ENCODE assay signal across 14 mouse cellular contexts in the genomic region with DNA sequence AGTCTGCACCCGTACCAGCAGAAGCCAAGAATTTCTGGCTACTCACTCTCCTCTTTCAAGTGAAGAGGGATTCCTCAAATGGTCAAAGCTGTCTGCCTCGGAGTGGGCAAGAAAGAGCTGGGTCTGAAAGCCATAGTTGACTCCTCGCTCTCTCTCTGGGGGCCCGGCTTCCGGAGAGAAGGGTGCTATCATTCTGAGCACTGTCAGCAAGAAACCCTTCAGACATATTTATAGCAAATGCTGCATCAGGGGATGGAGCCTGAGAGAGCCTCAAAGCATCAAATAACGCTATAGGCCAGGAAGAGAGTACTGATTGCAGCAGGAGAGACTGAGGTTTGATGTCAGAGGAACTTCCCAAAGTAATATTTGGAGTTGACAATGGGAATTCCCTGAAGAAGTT. TPM values are rescaled to one million over a fixed set of nuclear protein-coding genes. Genes with fewer than 3 reads are reported as not detected.
A peak's percentile ranks its signal among the peaks of the same experiment; 100 is the strongest.
DNase-seq lines count a peak whose midpoint lies in the region; ATAC-seq and TF ChIP-seq lines count a peak whose summit lies in the region.
"Had no signal": no experiment of that assay in that cellular context is flagged by ENCODE, and none has a peak within 500 bp of the region (broad histone marks: within the 10 kb centered on the region; RNA-seq: fewer than 3 reads in every experiment).

No protein-coding gene starts in this region.

- peaks cover 11% of the 10 kb centered on the region; the same call in 1 of the 2 replicates for H3K27me3 ChIP-seq in forebrain, embryonic 15.5 days
- peaks cover 45% of the 10 kb centered on the region for H3K27me3 ChIP-seq in forebrain, embryonic 11.5 days (ENCODE audit: control insufficient read depth, insufficient read depth, low read length)
- peaks cover 51% of the 10 kb centered on the region for H3K27me3 ChIP-seq in hindbrain, embryonic 12.5 days
- peaks cover 4% of the 10 kb centered on the region for H3K27me3 ChIP-seq in hindbrain, embryonic 16.5 days (replicated peaks; ENCODE audit: control insufficient read depth, insufficient read depth, low read length)
- peaks cover 29% of the 10 kb centered on the region for H3K27me3 ChIP-seq in midbrain, embryonic 11.5 days (ENCODE audit: control insufficient read depth, insufficient read depth, low read length)
- H3K27me3 ChIP-seq in midbrain, postnatal 0 days (ENCODE audit: insufficient read depth, low read length): no peaks in the 10 kb centered on the region
- peaks cover 22% of the 10 kb centered on the region for H3K27me3 ChIP-seq in stomach, embryonic 15.5 days (replicated peaks)

- H3K9ac ChIP-seq in forebrain, embryonic 15.5 days (replicated peaks): 0 out of 2 replicates have a peak overlapping the region, but pooled peaks have one; percentile 1
- no peak overlapping the region for H3K9ac ChIP-seq in forebrain, embryonic 11.5 days (ENCODE audit: low read length)
- no peak overlapping the region for H3K9ac ChIP-seq in hindbrain, embryonic 12.5 days
- H3K9ac ChIP-seq in hindbrain, embryonic 16.5 days (ENCODE audit: low read depth, low read length): no peak overlapping the region; the same call in 1 of the 2 replicates
- peak overlapping the region; percentile 54; the same call in 1 of the 2 replicates for H3K9ac ChIP-seq in midbrain, embryonic 11.5 days (ENCODE audit: low read length)
- H3K9ac ChIP-seq in midbrain, postnatal 0 days (replicated peaks; ENCODE audit: low read length, poor library complexity, severe bottlenecking): no peak overlapping the region
- H3K9ac ChIP-seq in stomach, embryonic 15.5 days: no peak overlapping the region

- H3K36me3 ChIP-seq in forebrain, embryonic 15.5 days: no peaks in the 10 kb centered on the region
- H3K36me3 ChIP-seq in forebrain, embryonic 11.5 days (ENCODE audit: control insufficient read depth, insufficient read depth, low read length): no peaks in the 10 kb centered on the region
- no peaks in the 10 kb centered on the region for H3K36me3 ChIP-seq in hindbrain, embryonic 12.5 days
- no peaks in the 10 kb centered on the region for H3K36me3 ChIP-seq in hindbrain, embryonic 16.5 days (ENCODE audit: control insufficient read depth, insufficient read depth, low read length)
- no peaks in the 10 kb centered on the region for H3K36me3 ChIP-seq in midbrain, embryonic 11.5 days (ENCODE audit: control insufficient read depth, insufficient read depth, low read length)
- no peaks in the 10 kb centered on the region for H3K36me3 ChIP-seq in midbrain, postnatal 0 days (ENCODE audit: insufficient read depth, low read length)
- H3K36me3 ChIP-seq in stomach, embryonic 15.5 days: no peaks in the 10 kb centered on the region

- H3K4me2 ChIP-seq in forebrain, embryonic 15.5 days (replicated peaks): 0 out of 2 replicates have a peak overlapping the region, but pooled peaks have one; percentile 32
- H3K4me2 ChIP-seq in forebrain, embryonic 11.5 days (ENCODE audit: low read depth, low read length, severe bottlenecking): no peak overlapping the region
- no peak overlapping the region for H3K4me2 ChIP-seq in hindbrain, embryonic 12.5 days (replicated peaks)
- H3K4me2 ChIP-seq in hindbrain, embryonic 16.5 days (ENCODE audit: low read length): no peak overlapping the region
- H3K4me2 ChIP-seq in midbrain, embryonic 11.5 days: no peak overlapping the region; the same call in 1 of the 2 replicates
- H3K4me2 ChIP-seq in midbrain, postnatal 0 days (ENCODE audit: low read depth, low read length, poor library complexity, severe bottlenecking): no peak overlapping the region
- H3K4me2 ChIP-seq in stomach, embryonic 15.5 days: no peak overlapping the region

- ATAC-seq in forebrain, embryonic 15.5 days (replicated peaks): no peak
- ATAC-seq in forebrain, embryonic 11.5 days (replicated peaks; ENCODE audit: low FRiP score): no peak
- no peak for ATAC-seq in hindbrain, embryonic 12.5 days (ENCODE audit: low FRiP score)
- no peak for ATAC-seq in hindbrain, embryonic 16.5 days
- no peak for ATAC-seq in midbrain, embryonic 11.5 days (ENCODE audit: low FRiP score)
- no peak for ATAC-seq in midbrain, postnatal 0 days (ENCODE audit: low FRiP score)
- ATAC-seq in stomach, embryonic 15.5 days (ENCODE audit: insufficient read depth, low FRiP score, low read depth): no peak
- ATAC-seq in erythroid progenitor cell, adult 5-6 weeks (replicated peaks; ENCODE audit: low FRiP score, poor library complexity, severe bottlenecking): no peak

- H3K4me3 ChIP-seq in forebrain, embryonic 15.5 days: no peak overlapping the region
- H3K4me3 ChIP-seq in forebrain, embryonic 11.5 days (ENCODE audit: low read depth, low read length): no peak overlapping the region
- H3K4me3 ChIP-seq in hindbrain, embryonic 12.5 days: no peak overlapping the region
- no peak overlapping the region for H3K4me3 ChIP-seq in hindbrain, embryonic 16.5 days (ENCODE audit: low read length)
- no peak overlapping the region for H3K4me3 ChIP-seq in midbrain, embryonic 11.5 days (ENCODE audit: low read depth, low read length)
- no peak overlapping the region for H3K4me3 ChIP-seq in midbrain, postnatal 0 days (ENCODE audit: low read depth, low read length)
- no peak overlapping the region for H3K4me3 ChIP-seq in stomach, embryonic 15.5 days (replicated peaks)

- 60% methylated on average over 6 of the region's 6 CpGs for WGBS in forebrain, embryonic 15.5 days
- 57% methylated on average over 6 of the region's 6 CpGs for WGBS in forebrain, embryonic 11.5 days
- WGBS in hindbrain, embryonic 12.5 days: 55% methylated on average over 6 of the region's 6 CpGs
- 51% methylated on average over 6 of the region's 6 CpGs for WGBS in hindbrain, embryonic 16.5 days
- WGBS in midbrain, embryonic 11.5 days: 64% methylated on average over 6 of the region's 6 CpGs
- 60% methylated on average over 6 of the region's 6 CpGs for WGBS in midbrain, postnatal 0 days
- WGBS in stomach, embryonic 15.5 days: 47% methylated on average over 6 of the region's 6 CpGs

- no peak for DNase-seq in forebrain, embryonic 11.5 days (ENCODE audit: low spot score)
- no peak for DNase-seq in midbrain, embryonic 11.5 days (ENCODE audit: low spot score, missing footprints)
- DNase-seq in midbrain, postnatal 0 days (ENCODE audit: low spot score): no peak
- DNase-seq: adrenal gland, postnatal 14 days; cerebellum, postnatal 25 days; kidney, postnatal 14 days; lung, adult 18-20 months; right cerebral cortex, postnatal 14 days; thymus, postnatal 25 days had no signal

- TF ChIP-seq CTCF in midbrain, postnatal 0 days (IDR thresholded peaks at IDR 0.05): no peak

- peaks cover 40% of the 10 kb centered on the region for H3K4me1 ChIP-seq in forebrain, embryonic 15.5 days
- H3K4me1 ChIP-seq in forebrain, embryonic 11.5 days (replicated peaks; ENCODE audit: control insufficient read depth, insufficient read depth, low read length): peaks cover 38% of the 10 kb centered on the region
- peaks cover 58% of the 10 kb centered on the region for H3K4me1 ChIP-seq in hindbrain, embryonic 12.5 days
- peaks cover 38% of the 10 kb centered on the region for H3K4me1 ChIP-seq in hindbrain, embryonic 16.5 days (ENCODE audit: control insufficient read depth, insufficient read depth, low read depth, low read length)
- H3K4me1 ChIP-seq in midbrain, embryonic 11.5 days (ENCODE audit: control insufficient read depth, insufficient read depth, low read length): peaks cover 43% of the 10 kb centered on the region
- peaks cover 8% of the 10 kb centered on the region; the same call in 1 of the 2 replicates for H3K4me1 ChIP-seq in midbrain, postnatal 0 days (ENCODE audit: insufficient read depth, low read length)
- peaks cover 55% of the 10 kb centered on the region for H3K4me1 ChIP-seq in stomach, embryonic 15.5 days

- no peak overlapping the region for H3K27ac ChIP-seq in forebrain, embryonic 15.5 days (replicated peaks)
- no peak overlapping the region for H3K27ac ChIP-seq in forebrain, embryonic 11.5 days (ENCODE audit: low read depth, low read length)
- peak overlapping the region; percentile 76; the same call in 1 of the 2 replicates for H3K27ac ChIP-seq in hindbrain, embryonic 12.5 days
- no peak overlapping the region; the same call in 1 of the 2 replicates for H3K27ac ChIP-seq in hindbrain, embryonic 16.5 days (ENCODE audit: low read depth, low read length)
- H3K27ac ChIP-seq in midbrain, embryonic 11.5 days (ENCODE audit: low read depth, low read length): no peak overlapping the region
- H3K27ac ChIP-seq in midbrain, postnatal 0 days (ENCODE audit: low read depth, low read length): no peak overlapping the region
- 0 out of 2 replicates have a peak overlapping the region, but pooled peaks have one; percentile 42 for H3K27ac ChIP-seq in stomach, embryonic 15.5 days

- H3K9me3 ChIP-seq in forebrain, embryonic 15.5 days: no peaks in the 10 kb centered on the region
- H3K9me3 ChIP-seq in forebrain, embryonic 11.5 days (ENCODE audit: control insufficient read depth, low read length): no peaks in the 10 kb centered on the region
- no peaks in the 10 kb centered on the region for H3K9me3 ChIP-seq in hindbrain, embryonic 12.5 days (replicated peaks)
- no peaks in the 10 kb centered on the region for H3K9me3 ChIP-seq in hindbrain, embryonic 16.5 days (ENCODE audit: control insufficient read depth, low read length)
- H3K9me3 ChIP-seq in midbrain, embryonic 11.5 days (ENCODE audit: control insufficient read depth, low read length): no peaks in the 10 kb centered on the region
- H3K9me3 ChIP-seq in midbrain, postnatal 0 days (ENCODE audit: low read length): no peaks in the 10 kb centered on the region
- no peaks in the 10 kb centered on the region for H3K9me3 ChIP-seq in stomach, embryonic 15.5 days

RNA-seq across cellular contexts. Expression of a gene that starts 1.2 kb away (rescaled TPM):
- polyA plus RNA-seq in forebrain, embryonic 15.5 days (2015; fragmentation: Nextera tagmentation; extraction: Ambion mirVana): 134 and 138 TPM in 2 replicates
- polyA plus RNA-seq in forebrain, embryonic 11.5 days (2014; fragmentation: Nextera tagmentation; extraction: Ambion mirVana): 45.3 and 46.9 TPM in 2 replicates
- 110 and 113 TPM in 2 replicates for polyA plus RNA-seq in hindbrain, embryonic 12.5 days (2016; fragmentation: Nextera tagmentation; extraction: Ambion mirVana)
- 129 and 141 TPM in 2 replicates for polyA plus RNA-seq in hindbrain, embryonic 16.5 days (2015; fragmentation: Nextera tagmentation; extraction: Ambion mirVana)
- polyA plus RNA-seq in midbrain, embryonic 11.5 days (2014; fragmentation: Nextera tagmentation; extraction: Ambion mirVana): 35.5 and 39.5 TPM in 2 replicates
- total RNA-seq in midbrain, postnatal 0 days (2014; rRNA removed): 211 and 239 TPM in 2 replicates
- 150 and 155 TPM in 2 replicates for polyA plus RNA-seq in midbrain, postnatal 0 days (2015; fragmentation: Nextera tagmentation; extraction: Ambion mirVana)
- polyA plus RNA-seq in stomach, embryonic 15.5 days (2015; fragmentation: Nextera tagmentation; extraction: Ambion mirVana): 29.0 and 32.2 TPM in 2 replicates
- total RNA-seq in erythroid progenitor cell, adult 5-6 weeks (2015; ENCODE audit: low replicate concordance): not detected in 2 replicates
- 0.77 TPM in 1 of 2 replicates, not detected in the other for total RNA-seq in erythroid progenitor cell, adult 5-6 weeks (2017; ENCODE audit: low replicate concordance)

RNA-seq across cellular contexts. Expression of a gene that starts 19.6 kb away (rescaled TPM):
- polyA plus RNA-seq in forebrain, embryonic 15.5 days (2015; fragmentation: Nextera tagmentation; extraction: Ambion mirVana): 12.5 and 13.8 TPM in 2 replicates
- 11.2 and 12.3 TPM in 2 replicates for polyA plus RNA-seq in forebrain, embryonic 11.5 days (2014; fragmentation: Nextera tagmentation; extraction: Ambion mirVana)
- 15.9 and 18.6 TPM in 2 replicates for polyA plus RNA-seq in hindbrain, embryonic 12.5 days (2016; fragmentation: Nextera tagmentation; extraction: Ambion mirVana)
- polyA plus RNA-seq in hindbrain, embryonic 16.5 days (2015; fragmentation: Nextera tagmentation; extraction: Ambion mirVana): 9.1 and 10.1 TPM in 2 replicates
- 9.3 and 10.6 TPM in 2 replicates for polyA plus RNA-seq in midbrain, embryonic 11.5 days (2014; fragmentation: Nextera tagmentation; extraction: Ambion mirVana)
- total RNA-seq in midbrain, postnatal 0 days (2014; rRNA removed): 38.0 and 40.3 TPM in 2 replicates
- 5.5 and 7.2 TPM in 2 replicates for polyA plus RNA-seq in midbrain, postnatal 0 days (2015; fragmentation: Nextera tagmentation; extraction: Ambion mirVana)
- polyA plus RNA-seq in stomach, embryonic 15.5 days (2015; fragmentation: Nextera tagmentation; extraction: Ambion mirVana): 21.9 and 22.5 TPM in 2 replicates
- total RNA-seq in erythroid progenitor cell, adult 5-6 weeks (2015; ENCODE audit: low replicate concordance): 62.3 and 81.3 TPM in 2 replicates
- 133 and 140 TPM in 2 replicates for total RNA-seq in erythroid progenitor cell, adult 5-6 weeks (2017; ENCODE audit: low replicate concordance)

RNA-seq across cellular contexts. Expression of a gene that starts 33.2 kb away (rescaled TPM):
- polyA plus RNA-seq in forebrain, embryonic 15.5 days (2015; fragmentation: Nextera tagmentation; extraction: Ambion mirVana): 23.5 and 25.0 TPM in 2 replicates
- 24.2 and 31.2 TPM in 2 replicates for polyA plus RNA-seq in forebrain, embryonic 11.5 days (2014; fragmentation: Nextera tagmentation; extraction: Ambion mirVana)
- 21.9 and 26.6 TPM in 2 replicates for polyA plus RNA-seq in hindbrain, embryonic 12.5 days (2016; fragmentation: Nextera tagmentation; extraction: Ambion mirVana)
- polyA plus RNA-seq in hindbrain, embryonic 16.5 days (2015; fragmentation: Nextera tagmentation; extraction: Ambion mirVana): 17.8 and 19.7 TPM in 2 replicates
- 24.8 and 24.9 TPM in 2 replicates for polyA plus RNA-seq in midbrain, embryonic 11.5 days (2014; fragmentation: Nextera tagmentation; extraction: Ambion mirVana)
- total RNA-seq in midbrain, postnatal 0 days (2014; rRNA removed): 46.7 and 50.5 TPM in 2 replicates
- 14.0 and 20.5 TPM in 2 replicates for polyA plus RNA-seq in midbrain, postnatal 0 days (2015; fragmentation: Nextera tagmentation; extraction: Ambion mirVana)
- polyA plus RNA-seq in stomach, embryonic 15.5 days (2015; fragmentation: Nextera tagmentation; extraction: Ambion mirVana): 22.9 and 26.8 TPM in 2 replicates
- total RNA-seq in erythroid progenitor cell, adult 5-6 weeks (2015; ENCODE audit: low replicate concordance): 24.5 and 26.0 TPM in 2 replicates
- total RNA-seq in erythroid progenitor cell, adult 5-6 weeks (2017; ENCODE audit: low replicate concordance): 49.9 and 91.9 TPM in 2 replicates

RNA-seq across cellular contexts. Expression of a gene that starts 47.8 kb away (rescaled TPM):
- 11.0 and 12.8 TPM in 2 replicates for polyA plus RNA-seq in forebrain, embryonic 15.5 days (2015; fragmentation: Nextera tagmentation; extraction: Ambion mirVana)
- polyA plus RNA-seq in forebrain, embryonic 11.5 days (2014; fragmentation: Nextera tagmentation; extraction: Ambion mirVana): 1.9 and 2.8 TPM in 2 replicates
- polyA plus RNA-seq in hindbrain, embryonic 12.5 days (2016; fragmentation: Nextera tagmentation; extraction: Ambion mirVana): 6.4 and 6.5 TPM in 2 replicates
- 12.6 and 16.7 TPM in 2 replicates for polyA plus RNA-seq in hindbrain, embryonic 16.5 days (2015; fragmentation: Nextera tagmentation; extraction: Ambion mirVana)
- polyA plus RNA-seq in midbrain, embryonic 11.5 days (2014; fragmentation: Nextera tagmentation; extraction: Ambion mirVana): 6.1 and 6.3 TPM in 2 replicates
- total RNA-seq in midbrain, postnatal 0 days (2014; rRNA removed): 34.5 and 42.9 TPM in 2 replicates
- polyA plus RNA-seq in midbrain, postnatal 0 days (2015; fragmentation: Nextera tagmentation; extraction: Ambion mirVana): 20.7 and 24.9 TPM in 2 replicates
- polyA plus RNA-seq in stomach, embryonic 15.5 days (2015; fragmentation: Nextera tagmentation; extraction: Ambion mirVana): 1.3 and 1.4 TPM in 2 replicates
- 0.36 TPM in 1 of 2 replicates, not detected in the other for total RNA-seq in erythroid progenitor cell, adult 5-6 weeks (2015; ENCODE audit: low replicate concordance)
- total RNA-seq in erythroid progenitor cell, adult 5-6 weeks (2017; ENCODE audit: low replicate concordance): not detected in 2 replicates

RNA-seq across cellular contexts. Expression of a gene that starts 58.7 kb away (rescaled TPM):
- polyA plus RNA-seq in forebrain, embryonic 15.5 days (2015; fragmentation: Nextera tagmentation; extraction: Ambion mirVana): 0.56 TPM in 1 of 2 replicates, not detected in the other
- polyA plus RNA-seq in forebrain, embryonic 11.5 days (2014; fragmentation: Nextera tagmentation; extraction: Ambion mirVana): not detected in 2 replicates
- polyA plus RNA-seq in hindbrain, embryonic 12.5 days (2016; fragmentation: Nextera tagmentation; extraction: Ambion mirVana): 0.43 and 0.46 TPM in 2 replicates
- 0.30 and 0.31 TPM in 2 replicates for polyA plus RNA-seq in hindbrain, embryonic 16.5 days (2015; fragmentation: Nextera tagmentation; extraction: Ambion mirVana)
- polyA plus RNA-seq in midbrain, embryonic 11.5 days (2014; fragmentation: Nextera tagmentation; extraction: Ambion mirVana): 0.44 TPM in 1 of 2 replicates, not detected in the other
- total RNA-seq in midbrain, postnatal 0 days (2014; rRNA removed): 0.82 TPM in 1 of 2 replicates, not detected in the other
- polyA plus RNA-seq in midbrain, postnatal 0 days (2015; fragmentation: Nextera tagmentation; extraction: Ambion mirVana): 0.31 TPM in 1 of 2 replicates, not detected in the other
- 0.43 TPM in 1 of 2 replicates, not detected in the other for polyA plus RNA-seq in stomach, embryonic 15.5 days (2015; fragmentation: Nextera tagmentation; extraction: Ambion mirVana)
- total RNA-seq in erythroid progenitor cell, adult 5-6 weeks (2015; ENCODE audit: low replicate concordance): not detected in 2 replicates
- not detected in 2 replicates for total RNA-seq in erythroid progenitor cell, adult 5-6 weeks (2017; ENCODE audit: low replicate concordance)

Comparison
In these comparisons a context has a peak if more than half of its experiments do, and no peak if none do; other contexts are left out.
1. H3K27ac ChIP-seq: peak in hindbrain, embryonic 12.5 days (single experiment) and stomach, embryonic 15.5 days (single experiment); none in forebrain, embryonic 15.5 days (single experiment), forebrain, embryonic 11.5 days (single experiment), hindbrain, embryonic 16.5 days (single experiment), midbrain, embryonic 11.5 days (single experiment) and midbrain, postnatal 0 days (single experiment).
2. H3K9ac ChIP-seq: peak in forebrain, embryonic 15.5 days (single experiment) and midbrain, embryonic 11.5 days (single experiment); none in forebrain, embryonic 11.5 days (single experiment), hindbrain, embryonic 12.5 days (single experiment), hindbrain, embryonic 16.5 days (single experiment), midbrain, postnatal 0 days (single experiment) and stomach, embryonic 15.5 days (single experiment).